Mouse (Mus musculus): Measurements from ENCODE around the gene Kirrel3.

The Kirrel3 gene

DNA sequence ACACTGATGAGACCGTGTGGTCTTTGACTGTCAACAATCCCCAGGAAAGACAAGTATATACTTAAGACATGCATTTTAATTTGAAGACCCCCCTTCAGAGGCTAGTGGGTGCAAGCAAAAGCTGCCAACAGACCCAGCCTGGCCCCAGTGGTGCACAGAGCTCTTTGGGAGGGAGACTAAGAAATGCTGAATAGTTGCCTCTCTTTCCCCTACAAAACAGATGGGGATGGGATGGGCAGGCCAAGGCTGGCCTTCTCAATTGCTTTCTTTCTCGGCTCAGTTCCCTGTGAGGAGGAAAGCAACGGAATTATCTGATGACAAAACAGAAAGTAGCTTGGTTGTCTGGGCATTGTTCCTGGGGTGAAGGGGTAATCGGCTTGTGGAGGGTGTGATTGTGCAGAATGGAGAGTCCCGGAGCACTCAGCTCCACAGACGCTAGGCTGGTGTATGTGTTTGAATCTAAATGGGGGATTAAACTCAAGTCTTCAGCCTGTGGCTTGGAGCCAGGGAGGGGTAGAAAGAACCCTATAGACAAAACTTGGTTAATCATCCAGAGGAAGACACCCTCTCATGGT lies 268.9 kb downstream of the Kirrel3 start:
- no peak for DNase-seq

DNA sequence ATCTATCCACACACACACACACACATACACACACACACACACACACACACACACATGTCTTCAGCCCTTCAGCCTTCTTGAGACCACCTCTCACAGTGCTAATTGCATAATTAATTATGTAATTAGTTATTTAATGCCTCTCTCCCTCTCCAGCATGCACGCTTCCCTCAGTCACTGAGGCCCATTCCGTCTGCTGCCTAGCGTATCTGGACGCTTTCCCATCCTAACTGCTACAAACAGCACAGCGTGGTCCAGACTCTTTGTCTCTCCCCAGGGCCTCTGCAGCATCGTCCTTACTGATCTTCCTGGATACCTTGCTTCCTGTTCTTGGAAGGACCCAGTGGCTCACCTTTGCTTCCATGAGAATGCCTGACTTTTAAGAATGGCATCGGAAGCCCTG lies 270.4 kb downstream of the Kirrel3 start:
- no peak for DNase-seq

- no peak for DNase-seq
These were observed 273.2 kb downstream of the Kirrel3 start for GRCm38 (mm10) chr9:34758925-34759324.

DNA sequence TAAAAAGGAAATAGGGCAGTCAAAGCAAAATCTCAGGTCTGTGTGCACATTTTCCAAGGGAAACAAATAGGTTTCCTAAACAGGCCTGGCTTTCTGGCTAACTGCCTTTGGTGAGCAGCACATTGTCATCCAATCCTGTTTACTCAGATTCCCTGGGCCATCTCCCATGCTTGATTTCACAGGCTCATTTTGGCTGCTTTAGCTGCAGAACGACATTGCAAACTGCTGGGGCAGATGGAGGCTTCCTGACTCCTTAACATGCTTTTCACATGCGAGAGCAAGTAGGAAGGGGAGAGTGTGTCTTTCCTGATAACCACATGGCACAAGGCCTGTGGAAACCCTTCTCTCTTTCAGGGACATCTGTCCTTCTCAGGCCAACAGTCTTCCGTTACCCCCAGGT lies 274.8 kb downstream of the Kirrel3 start:
- peak; percentile 54 for DNase-seq

DNA sequence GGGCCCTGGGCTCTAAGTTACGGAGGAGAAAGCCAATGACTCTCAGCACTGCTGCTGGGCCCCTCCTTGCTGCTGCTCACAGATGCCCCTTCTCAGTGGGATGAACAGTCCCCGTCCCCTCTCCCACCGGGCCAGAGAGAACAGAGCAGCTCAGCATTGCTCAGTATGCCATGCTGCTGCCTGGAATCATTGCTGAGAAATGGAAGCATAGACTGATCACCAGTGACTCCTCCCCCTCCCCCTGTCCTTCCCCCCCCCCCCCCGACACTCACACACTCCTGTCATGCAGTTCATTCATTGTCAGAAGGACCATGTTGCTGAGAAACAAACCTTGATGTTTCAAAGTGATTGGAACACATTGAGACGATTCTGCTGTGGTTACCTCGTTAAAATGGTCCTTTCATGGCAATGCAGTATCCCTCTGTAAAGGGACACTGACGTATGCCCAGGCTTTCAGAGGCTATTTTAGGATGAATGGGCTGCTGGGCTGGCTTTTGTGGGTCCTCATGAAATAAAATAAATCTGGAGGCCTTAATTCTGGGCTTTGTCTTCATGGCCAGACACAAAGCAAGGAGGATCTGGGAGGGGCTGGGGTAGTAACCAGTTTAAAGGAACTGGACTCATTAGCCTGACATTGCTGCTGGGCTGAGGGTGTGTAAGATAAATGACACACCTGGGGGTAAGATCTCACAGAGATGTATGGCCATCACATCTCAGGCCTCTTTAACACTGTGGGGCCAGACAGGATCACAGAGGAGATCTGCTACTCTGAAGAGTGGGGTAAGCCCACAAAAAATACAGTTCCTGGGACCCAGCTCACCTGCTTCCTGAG lies 281.3 kb downstream of the Kirrel3 start:
- no peak for DNase-seq

- DNase-seq, result no peak
These were observed 283.3 kb downstream of the Kirrel3 start for GRCm38 (mm10) chr9:34768961-34769360.

DNA sequence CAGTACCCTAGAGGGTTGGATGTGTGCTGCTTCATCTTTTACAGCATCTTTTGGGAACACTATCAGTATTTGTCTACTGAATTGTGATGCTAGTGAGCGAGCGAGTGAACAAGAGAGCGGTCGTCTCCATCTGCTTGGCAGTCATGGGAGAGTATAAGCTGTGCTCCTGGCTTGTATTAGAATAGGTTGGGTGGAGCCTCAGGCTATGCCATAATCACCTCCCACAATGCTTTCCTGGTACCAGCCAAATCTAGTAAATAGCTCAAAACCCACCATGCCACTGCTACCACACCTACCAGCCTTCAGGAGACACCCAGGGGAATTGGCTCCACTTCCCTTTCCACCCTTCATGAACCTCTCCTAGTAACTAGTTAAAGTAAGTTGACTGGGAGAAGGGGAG lies 285.3 kb downstream of the Kirrel3 start:
- no peak for DNase-seq

DNA sequence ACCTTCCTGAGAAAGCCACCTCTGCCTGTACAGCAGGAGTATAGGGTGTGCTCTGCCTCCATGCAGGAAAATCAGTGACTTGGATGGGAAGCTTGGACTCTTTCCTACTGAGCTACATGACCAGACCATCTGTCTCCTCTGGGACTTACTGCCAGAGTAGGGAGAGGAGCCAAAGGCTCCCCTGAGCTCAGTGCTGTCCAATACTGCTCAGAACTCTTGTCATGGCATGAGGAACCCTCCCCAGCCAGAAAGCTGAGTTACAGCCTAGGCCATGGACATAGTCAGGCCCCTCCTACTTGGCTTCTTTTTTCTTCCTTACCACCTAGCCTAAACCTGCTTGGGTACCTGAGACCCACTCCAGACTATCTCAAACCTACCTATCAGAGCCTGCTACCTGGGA lies 285.7 kb downstream of the Kirrel3 start:
- DNase-seq, result peak; percentile 87

GRCm38 (mm10) chr9:34772022-34772437 lies 286.3 kb downstream of the Kirrel3 start:
- peak; percentile 38 for DNase-seq

DNA sequence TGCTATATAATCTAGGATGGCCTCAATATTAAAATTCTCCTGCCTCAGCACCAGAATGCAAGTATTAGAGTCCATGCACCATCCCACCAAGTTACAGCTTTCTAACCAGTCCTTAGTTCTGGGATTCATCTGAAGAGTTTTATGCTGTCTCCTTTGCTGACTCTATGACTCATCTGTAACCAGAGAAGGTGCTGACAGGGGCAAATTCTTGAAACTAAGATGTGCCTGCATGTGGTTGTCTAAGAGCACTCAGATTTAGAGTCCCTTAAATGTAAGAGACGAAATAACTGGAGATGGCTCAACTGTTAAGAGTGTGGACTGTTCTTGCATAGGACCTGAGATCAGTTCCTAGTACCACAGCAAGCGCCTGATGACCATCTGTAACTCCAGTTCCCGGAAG lies 295.7 kb downstream of the Kirrel3 start:
- no peak for DNase-seq

GRCm38 (mm10) chr9:34787915-34788314 lies 302.2 kb downstream of the Kirrel3 start:
- no peak for DNase-seq

GRCm38 (mm10) chr9:34795226-34795625 lies 309.5 kb downstream of the Kirrel3 start:
- no peak for DNase-seq

- no peak for DNase-seq
These were observed 312.1 kb downstream of the Kirrel3 start for GRCm38 (mm10) chr9:34797688-34798339.

GRCm38 (mm10) chr9:34801662-34802061 lies 316.0 kb downstream of the Kirrel3 start:
- no peak for DNase-seq

DNA sequence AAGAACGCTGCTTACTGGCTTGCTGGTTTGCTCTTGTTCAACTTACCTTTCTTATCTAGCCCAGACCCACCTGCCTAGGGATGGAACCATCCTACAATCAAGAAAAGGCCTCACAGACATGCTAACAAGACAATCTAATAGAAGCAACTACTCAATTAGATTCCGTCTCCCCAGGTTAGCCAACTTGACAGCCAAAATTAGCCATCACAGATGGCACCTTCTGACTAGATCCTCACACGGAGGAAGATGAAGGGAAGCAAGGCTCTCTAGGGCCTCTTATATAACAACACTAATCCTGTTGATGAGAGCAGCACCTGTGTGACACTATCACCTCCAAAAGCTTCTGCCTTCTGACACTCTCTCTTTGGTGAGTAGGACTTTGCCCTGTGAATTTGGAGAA lies 321.2 kb downstream of the Kirrel3 start:
- DNase-seq, result peak; percentile 64

DNA sequence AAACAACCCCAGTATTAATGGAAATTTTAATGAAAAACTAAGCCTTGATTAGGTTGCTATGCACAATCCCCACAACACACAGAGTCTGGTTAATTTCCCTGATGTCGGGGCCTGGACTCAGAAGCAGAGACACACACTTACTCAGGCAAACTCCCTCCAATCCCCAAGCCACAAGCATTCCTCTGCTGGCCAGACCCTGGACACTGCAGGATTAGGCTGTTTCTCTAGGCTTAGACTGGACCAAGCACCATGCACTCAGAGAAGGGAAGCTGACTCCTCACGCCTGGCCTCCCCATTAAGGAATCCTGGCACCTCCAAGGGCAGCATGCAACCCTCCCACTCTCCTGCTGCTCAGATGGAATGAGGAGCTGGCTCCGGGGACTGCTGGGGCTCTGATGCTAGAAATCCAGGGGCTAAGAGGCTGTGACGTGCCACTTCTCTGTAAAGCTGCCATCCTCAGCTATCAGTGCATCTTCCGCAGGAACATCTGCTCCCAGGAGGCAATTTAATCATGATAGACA lies 324.4 kb downstream of the Kirrel3 start:
- DNase-seq, result peak; percentile 47

DNA sequence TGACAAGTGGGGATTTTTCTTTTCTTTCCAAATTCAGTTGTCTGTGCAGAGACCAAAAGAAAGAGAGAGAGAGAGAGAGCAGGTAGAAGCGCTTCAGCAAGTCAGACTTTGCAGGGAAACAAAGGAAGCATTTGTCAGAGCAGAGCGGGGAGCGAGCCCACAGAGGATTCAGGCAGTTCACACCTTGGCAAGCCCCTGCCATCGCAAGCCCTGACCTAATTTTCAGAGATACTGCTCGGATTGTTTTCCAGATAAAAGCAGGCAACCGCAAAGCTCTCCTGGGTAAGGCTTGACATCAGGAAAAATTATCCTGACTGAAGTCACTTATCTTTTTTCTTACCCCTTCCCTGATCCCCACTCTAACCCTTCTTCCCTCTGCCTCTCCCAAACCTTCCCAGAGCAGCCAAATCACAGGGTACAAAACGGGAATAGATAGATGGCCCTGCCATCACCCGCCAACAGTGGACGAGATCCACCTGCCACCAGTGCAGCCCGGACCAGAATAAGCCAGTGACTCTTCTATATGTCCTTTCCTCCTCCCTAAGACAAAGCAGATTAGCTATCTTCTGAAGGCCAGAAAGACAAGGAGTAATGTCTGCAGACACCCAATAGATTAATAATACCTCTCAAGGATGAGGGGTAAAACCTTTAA lies 332.8 kb downstream of the Kirrel3 start:
- peak; percentile 43 for DNase-seq

DNA sequence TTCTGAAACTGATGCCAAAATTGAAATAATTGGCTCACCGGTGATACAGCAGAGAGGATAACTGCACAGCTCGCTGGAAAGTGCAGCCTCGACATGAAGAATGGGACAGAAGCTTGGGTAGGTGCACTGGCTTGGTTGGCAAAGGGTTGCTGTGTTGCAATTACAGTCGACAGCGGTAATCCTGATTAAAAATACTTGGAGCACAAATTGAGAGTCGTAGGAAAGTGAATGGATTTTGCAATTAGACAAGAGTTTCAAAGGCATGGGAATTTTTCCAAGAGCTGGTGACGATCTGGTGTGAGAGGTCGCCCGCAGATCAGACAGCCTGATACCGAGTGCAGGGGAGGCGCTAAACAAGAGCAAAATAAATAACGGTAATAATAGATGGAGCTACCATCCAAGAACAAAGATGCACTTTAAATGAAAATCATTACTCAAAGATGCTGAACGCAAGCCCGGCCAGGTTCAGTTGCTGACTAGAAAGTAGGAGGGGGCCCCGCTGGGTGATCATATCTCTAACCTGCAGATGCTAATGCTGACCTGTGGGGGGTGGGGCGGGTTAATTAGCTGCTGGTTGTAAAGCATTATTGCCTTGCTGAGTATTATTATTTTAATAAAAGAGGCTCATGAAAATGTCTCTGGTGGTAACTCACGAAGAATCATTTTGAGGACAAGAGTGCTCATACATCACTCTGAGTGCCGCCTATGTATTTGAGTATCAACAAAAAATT lies 338.8 kb downstream of the Kirrel3 start:
- no peak for DNase-seq

- no peak for DNase-seq
These were observed 339.4 kb downstream of the Kirrel3 start for GRCm38 (mm10) chr9:34825089-34825400.

DNA sequence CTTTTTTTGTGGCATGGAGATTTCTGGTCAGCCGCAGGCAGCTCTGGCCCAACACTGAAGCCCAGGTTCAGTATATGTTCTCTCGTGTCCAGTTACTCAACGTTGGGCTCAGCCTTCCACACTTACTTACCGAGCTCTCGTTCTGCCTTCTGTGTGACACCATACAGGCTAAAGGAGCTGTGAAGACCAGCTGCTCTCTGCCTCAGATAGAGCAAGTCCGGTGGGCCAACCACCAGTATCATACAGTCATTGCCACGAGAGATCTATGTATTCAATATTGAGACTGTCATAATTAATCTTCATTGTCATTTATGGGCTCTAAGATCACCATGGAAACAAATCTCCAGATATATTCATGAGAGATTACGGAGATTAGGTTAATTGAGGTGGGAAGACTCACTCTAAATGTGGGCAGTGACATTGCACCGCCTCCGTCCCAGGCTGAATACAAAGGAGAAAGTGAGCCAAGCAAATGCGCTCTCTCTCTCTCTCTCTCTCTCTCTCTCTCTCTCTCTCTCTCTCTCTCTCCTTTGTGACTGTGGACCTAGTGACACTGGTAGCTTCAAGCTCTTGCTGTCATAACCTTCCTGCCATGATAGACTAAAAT lies 339.8 kb downstream of the Kirrel3 start:
- no peak for DNase-seq

DNA sequence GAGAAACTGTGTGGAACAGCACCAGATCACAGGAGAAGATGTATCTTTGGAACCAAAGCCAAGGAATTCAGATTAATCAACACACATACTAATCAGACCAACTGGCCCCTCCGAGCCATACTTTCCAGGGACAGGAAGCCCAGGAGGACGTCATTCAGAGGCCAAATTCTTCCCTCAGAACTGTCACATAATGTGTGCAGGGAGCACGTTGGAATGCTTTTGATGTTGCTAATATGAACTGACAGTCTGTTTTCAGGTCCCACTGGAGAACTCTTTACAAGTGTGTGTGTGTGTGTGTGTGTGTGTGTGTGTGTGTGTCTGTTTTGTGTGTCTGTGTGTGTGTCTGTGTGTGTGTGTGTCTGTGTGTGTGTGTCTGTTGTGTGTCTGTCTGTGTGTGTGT lies 345.0 kb downstream of the Kirrel3 start:
- DNase-seq, result no peak

GRCm38 (mm10) chr9:34836801-34837200 lies 351.1 kb downstream of the Kirrel3 start:
- no peak for DNase-seq

Measured in cerebellum, adult 11-12 months (tissue).